Mouse (Mus musculus): ENCODE measurements at regions not wholly inside any gene's neighbourhood (a gene's known extent, or its start where the extent isn't known, plus 50 kb on each side); places are given as distances from the start of the nearest gene placed in this dataset.

GRCm38 (mm10) chr8:116120067-116120466 is 384.7 kb upstream of the Dynlrb2 start:
- no peaks in the 10 kb centered on the region for H3K27me3 ChIP-seq (replicated peaks)
- no peak overlapping the region for H3K4me3 ChIP-seq (replicated peaks)
- H3K36me3 ChIP-seq (replicated peaks; ENCODE audit: low read length) = no peaks in the 10 kb centered on the region
- TF ChIP-seq GATA1 (IDR thresholded peaks at IDR 0.05; ENCODE audit: borderline replicate concordance, low read length) (no peak), FLI1 (IDR thresholded peaks at IDR 0.05; ENCODE audit: low read length) (no peak)
- H3K4me1 ChIP-seq = no peaks in the 10 kb centered on the region
- H3K9me3 ChIP-seq = peaks cover 15% of the 10 kb centered on the region; the same call in 1 of the 2 replicates

DNA sequence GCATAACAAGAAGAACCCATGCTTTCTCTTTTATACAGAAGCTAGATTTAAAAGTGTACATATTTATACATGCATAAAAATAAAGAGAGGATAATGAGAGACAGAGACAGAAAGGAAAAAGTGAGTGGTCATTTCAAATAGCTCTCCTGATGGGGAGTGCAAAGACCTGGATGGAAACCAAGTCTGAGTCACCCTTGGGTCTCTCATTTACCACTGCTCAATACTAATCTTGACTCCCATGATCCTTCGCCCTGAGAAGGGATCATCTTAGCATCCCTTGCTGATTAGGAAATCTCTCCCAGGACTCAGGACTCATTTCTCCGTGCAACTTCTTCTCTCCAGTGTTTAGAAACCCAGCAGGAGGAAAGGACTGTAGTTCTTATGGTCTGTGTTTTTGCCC is 386.9 kb upstream of the Dynlrb2 start:
- H3K27me3 ChIP-seq (replicated peaks) = no peaks in the 10 kb centered on the region
- H3K36me3 ChIP-seq (replicated peaks; ENCODE audit: low read length) = no peaks in the 10 kb centered on the region
- no peaks in the 10 kb centered on the region for H3K4me1 ChIP-seq
- H3K4me3 ChIP-seq (replicated peaks) = no peak overlapping the region
- TF ChIP-seq GATA1 (IDR thresholded peaks at IDR 0.05; ENCODE audit: borderline replicate concordance, low read length) (no peak), FLI1 (IDR thresholded peaks at IDR 0.05; ENCODE audit: low read length) (no peak)
- H3K9me3 ChIP-seq = peaks cover 9% of the 10 kb centered on the region; the same call in 1 of the 2 replicates

DNA sequence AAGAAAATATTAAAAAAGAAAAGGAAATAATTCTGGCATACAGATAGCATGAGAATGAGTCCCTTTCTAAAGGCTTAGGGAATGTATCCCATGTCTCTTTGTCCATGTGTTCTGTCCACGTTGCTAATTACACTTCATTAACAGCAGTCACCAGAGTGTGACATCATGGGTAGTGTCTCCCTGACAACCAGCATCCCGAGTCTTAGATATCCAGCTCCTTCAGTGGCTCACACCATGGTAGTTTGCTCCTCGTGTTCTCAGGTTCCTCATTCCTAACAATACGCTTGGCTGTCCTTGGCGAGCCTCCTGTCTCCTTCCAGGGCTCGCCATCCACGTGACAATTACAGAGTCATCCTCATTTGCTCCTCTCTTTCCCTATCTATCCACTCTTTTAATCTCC is 388.1 kb upstream of the Dynlrb2 start:
- Histone ChIP-seq H3K4me3 (replicated peaks) (no peak overlapping the region), H3K4me1 (no peaks in the 10 kb centered on the region), H3K9me3 (peaks cover 9% of the 10 kb centered on the region; the same call in 1 of the 2 replicates), H3K27me3 (replicated peaks) (no peaks in the 10 kb centered on the region), H3K36me3 (replicated peaks; ENCODE audit: low read length) (no peaks in the 10 kb centered on the region)
- TF ChIP-seq GATA1 (IDR thresholded peaks at IDR 0.05; ENCODE audit: borderline replicate concordance, low read length) (no peak), FLI1 (IDR thresholded peaks at IDR 0.05; ENCODE audit: low read length) (no peak)

DNA sequence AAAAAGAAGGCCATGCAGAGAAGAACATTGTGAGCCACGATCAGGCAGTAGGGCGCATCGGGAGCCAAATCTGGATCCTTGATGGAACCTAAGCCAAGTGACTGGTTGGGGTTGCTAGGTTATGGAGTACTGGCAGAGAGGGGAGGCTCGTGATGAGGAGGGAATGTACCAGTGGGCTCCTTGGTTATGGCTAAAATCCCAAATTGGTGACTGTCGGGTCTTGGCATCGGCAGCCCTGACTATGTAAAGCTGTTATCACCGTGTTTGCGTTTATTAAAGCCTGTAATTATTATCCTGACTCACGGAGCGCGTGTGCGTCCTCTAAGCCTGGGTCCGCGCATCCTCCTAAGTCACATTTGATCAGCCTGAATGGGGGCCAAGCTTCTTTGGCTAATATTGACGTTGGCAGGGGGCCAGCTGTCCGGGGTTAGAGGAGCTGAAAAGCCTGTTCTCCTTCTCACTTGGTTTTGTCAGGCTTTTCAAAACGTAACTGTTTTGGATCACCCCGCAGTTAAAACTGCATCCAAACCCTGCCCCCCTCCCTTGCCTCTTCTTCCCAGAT is 388.9 kb upstream of the Dynlrb2 start:
- no peak overlapping the region for H3K4me3 ChIP-seq (replicated peaks)
- H3K9me3 ChIP-seq = peaks cover 12% of the 10 kb centered on the region
- H3K36me3 ChIP-seq (replicated peaks; ENCODE audit: low read length) = no peaks in the 10 kb centered on the region
- TF ChIP-seq GATA1 (IDR thresholded peaks at IDR 0.05; ENCODE audit: borderline replicate concordance, low read length) = no peak
- no peak for TF ChIP-seq FLI1 (IDR thresholded peaks at IDR 0.05; ENCODE audit: low read length)
- no peaks in the 10 kb centered on the region for H3K27me3 ChIP-seq (replicated peaks)
- H3K4me1 ChIP-seq = no peaks in the 10 kb centered on the region

DNA sequence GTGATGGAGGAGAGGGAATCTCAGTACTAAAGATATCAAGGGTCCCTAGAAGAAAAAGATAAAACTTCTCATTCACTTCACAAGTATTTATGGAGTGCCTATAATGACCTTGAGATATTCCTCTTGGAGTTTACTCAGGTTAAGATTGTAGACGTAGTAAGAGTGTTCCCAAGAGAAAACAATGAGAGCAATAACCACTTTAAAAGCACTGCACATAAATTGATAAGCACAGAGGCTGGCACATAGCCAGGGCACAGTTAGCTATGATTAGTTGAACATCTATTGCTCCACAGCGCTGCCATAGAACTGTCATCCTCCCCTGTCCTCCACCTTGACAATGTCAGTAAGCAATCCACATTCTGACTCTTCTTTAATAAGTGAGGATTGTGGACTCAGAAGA is 389.8 kb upstream of the Dynlrb2 start:
- Histone ChIP-seq H3K27me3 (replicated peaks) (no peaks in the 10 kb centered on the region), H3K4me3 (replicated peaks) (no peak overlapping the region), H3K9me3 (peaks cover 11% of the 10 kb centered on the region), H3K36me3 (replicated peaks; ENCODE audit: low read length) (no peaks in the 10 kb centered on the region), H3K4me1 (no peaks in the 10 kb centered on the region)
- TF ChIP-seq FLI1 (IDR thresholded peaks at IDR 0.05; ENCODE audit: low read length) = no peak
- no peak for TF ChIP-seq GATA1 (IDR thresholded peaks at IDR 0.05; ENCODE audit: borderline replicate concordance, low read length)

DNA sequence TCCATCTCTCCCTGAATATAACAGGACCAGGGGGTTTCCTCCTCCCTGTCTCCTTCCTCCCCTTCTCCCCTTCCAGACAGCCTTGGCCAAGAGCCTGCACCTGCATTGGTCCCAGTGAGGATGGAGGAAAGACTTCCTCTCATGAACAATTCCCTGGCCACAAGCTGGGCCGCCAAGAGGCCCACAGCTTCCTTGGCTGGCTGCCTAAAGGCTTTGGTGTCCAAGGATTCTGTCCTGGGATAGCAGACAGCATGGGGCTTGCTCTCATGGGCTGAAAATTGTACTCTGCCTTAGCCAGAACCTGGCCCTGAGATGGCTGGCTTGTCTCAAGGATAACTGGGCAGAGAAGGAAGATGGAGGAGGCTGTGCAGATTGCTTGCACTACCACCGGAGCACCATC is 390.3 kb upstream of the Dynlrb2 start:
- Histone ChIP-seq H3K4me3 (replicated peaks) (no peak overlapping the region), H3K9me3 (peaks cover 11% of the 10 kb centered on the region), H3K36me3 (replicated peaks; ENCODE audit: low read length) (no peaks in the 10 kb centered on the region), H3K4me1 (no peaks in the 10 kb centered on the region), H3K27me3 (replicated peaks) (no peaks in the 10 kb centered on the region)
- no peak for TF ChIP-seq FLI1 (IDR thresholded peaks at IDR 0.05; ENCODE audit: low read length)
- TF ChIP-seq GATA1 (IDR thresholded peaks at IDR 0.05; ENCODE audit: borderline replicate concordance, low read length) = no peak

- no peak for TF ChIP-seq FLI1 (IDR thresholded peaks at IDR 0.05; ENCODE audit: low read length)
- no peak for TF ChIP-seq GATA1 (IDR thresholded peaks at IDR 0.05; ENCODE audit: borderline replicate concordance, low read length)
- no peaks in the 10 kb centered on the region for H3K27me3 ChIP-seq (replicated peaks)
These were observed 393.6 kb upstream of the Dynlrb2 start for GRCm38 (mm10) chr8:116111168-116111567.

GRCm38 (mm10) chr8:116096666-116097065 is 389.1 kb upstream of the Maf start:
- H3K4me1 ChIP-seq = no peaks in the 10 kb centered on the region
- no peaks in the 10 kb centered on the region for H3K36me3 ChIP-seq (replicated peaks; ENCODE audit: low read length)
- H3K4me3 ChIP-seq (replicated peaks) = no peak overlapping the region
- H3K9me3 ChIP-seq = peaks cover 28% of the 10 kb centered on the region; the same call in 1 of the 2 replicates
- H3K27me3 ChIP-seq (replicated peaks) = no peaks in the 10 kb centered on the region
- TF ChIP-seq FLI1 (IDR thresholded peaks at IDR 0.05; ENCODE audit: low read length) (no peak), GATA1 (IDR thresholded peaks at IDR 0.05; ENCODE audit: borderline replicate concordance, low read length) (no peak)

More at GRCm38 (mm10) chr8:116111168-116111567, 393.6 kb upstream of the Dynlrb2 start:
- no peak overlapping the region for H3K4me3 ChIP-seq (replicated peaks)
- peaks cover 24% of the 10 kb centered on the region for H3K9me3 ChIP-seq
- no peaks in the 10 kb centered on the region for H3K36me3 ChIP-seq (replicated peaks; ENCODE audit: low read length)
- H3K4me1 ChIP-seq = no peaks in the 10 kb centered on the region

- Histone ChIP-seq H3K4me1 (no peaks in the 10 kb centered on the region), H3K36me3 (replicated peaks; ENCODE audit: low read length) (no peaks in the 10 kb centered on the region), H3K27me3 (replicated peaks) (no peaks in the 10 kb centered on the region), H3K9me3 (peaks cover 10% of the 10 kb centered on the region), H3K4me3 (replicated peaks) (no peak overlapping the region)
- no peak for TF ChIP-seq GATA1 (IDR thresholded peaks at IDR 0.05; ENCODE audit: borderline replicate concordance, low read length)
- TF ChIP-seq FLI1 (IDR thresholded peaks at IDR 0.05; ENCODE audit: low read length) = no peak
These were observed 375.6 kb upstream of the Maf start for GRCm38 (mm10) chr8:116083156-116083555.

GRCm38 (mm10) chr8:116078849-116079407 is 371.3 kb upstream of the Maf start:
- Histone ChIP-seq H3K27me3 (replicated peaks) (no peaks in the 10 kb centered on the region), H3K4me3 (replicated peaks) (no peak overlapping the region), H3K4me1 (no peaks in the 10 kb centered on the region), H3K36me3 (replicated peaks; ENCODE audit: low read length) (no peaks in the 10 kb centered on the region), H3K9me3 (peaks cover under 1% of the 10 kb centered on the region; the same call in 1 of the 2 replicates)
- no peak for TF ChIP-seq GATA1 (IDR thresholded peaks at IDR 0.05; ENCODE audit: borderline replicate concordance, low read length)
- TF ChIP-seq FLI1 (IDR thresholded peaks at IDR 0.05; ENCODE audit: low read length) = no peak
